Mouse (Mus musculus) liver, embryonic 14.5 days (tissue): ENCODE data around the gene Mss51.

Source experiments
- CTCF ChIP-seq: IDR thresholded peaks from 2 replicates; pipeline ENCODE4 v1.5.1; 2016; ENCODE audit warnings: antibody characterized with exemption, low read depth, control low read depth
- EP300 ChIP-seq: IDR thresholded peaks from 2 replicates; pipeline ENCODE4 v1.6.1; 2016; ENCODE audit warnings: antibody characterized with exemption, low read depth

GRCm38 (mm10) chr14:20479291-20480194, 17.2 kb downstream of the Mss51 start, which contains the start of gene Anxa7:
- TF ChIP-seq CTCF (peak; percentile 46), EP300 (no peak)
